Mouse (Mus musculus): ENCODE results near the gene Dhx32. TPM values are rescaled to one million over a fixed set of nuclear protein-coding genes. Genes with fewer than 3 reads are reported as not detected.

The Dhx32 gene
- polyA plus RNA-seq, 1 experiment from 2014 or later = 27.8 TPM

GRCm38 (mm10) chr7:133678716-133679115 lies 103.8 kb downstream of the Dhx32 start:
- no peak overlapping the region for H3K9ac ChIP-seq
- H3K27me3 ChIP-seq = no peaks in the 10 kb centered on the region
- H3K27ac ChIP-seq (replicated peaks) = no peak overlapping the region
- H3K4me1 ChIP-seq (replicated peaks) = no peaks in the 10 kb centered on the region; the same call in 1 of the 2 replicates
- H3K36me3 ChIP-seq = peaks cover 22% of the 10 kb centered on the region
- no peaks in the 10 kb centered on the region for H3K9me3 ChIP-seq
- WGBS = 88% methylated on average over 8 of the region's 8 CpGs
- H3K4me2 ChIP-seq = no peak overlapping the region
- no peak overlapping the region for H3K4me3 ChIP-seq
- no peak for ATAC-seq (ENCODE audit: low read depth)

- peaks cover 49% of the 10 kb centered on the region for H3K36me3 ChIP-seq
- 66% methylated on average over 9 of the region's 9 CpGs for WGBS
- H3K4me1 ChIP-seq (replicated peaks) = no peaks in the 10 kb centered on the region; the same call in 1 of the 2 replicates
- no peak for ATAC-seq (ENCODE audit: low read depth)
- no peaks in the 10 kb centered on the region for H3K27me3 ChIP-seq
- no peaks in the 10 kb centered on the region for H3K9me3 ChIP-seq
- no peak overlapping the region for H3K9ac ChIP-seq
- no peak overlapping the region for H3K27ac ChIP-seq (replicated peaks)
- no peak overlapping the region for H3K4me2 ChIP-seq
- H3K4me3 ChIP-seq = no peak overlapping the region
Observed at GRCm38 (mm10) chr7:133676002-133676401, 106.5 kb downstream of the Dhx32 start.

Other genes with a start within 250 kb of the Dhx32 start
- not detected in 2 replicates for gene Tex36, start 180.6 kb downstream of the Dhx32 start, polyA plus RNA-seq (2015; fragmentation: Nextera tagmentation; extraction: Ambion mirVana)
- gene Edrf1, start 145.2 kb downstream of the Dhx32 start, polyA plus RNA-seq (2015; fragmentation: Nextera tagmentation; extraction: Ambion mirVana) = 16.5 and 20.4 TPM in 2 replicates
- gene Mmp21, start 102.7 kb downstream of the Dhx32 start, polyA plus RNA-seq (2015; fragmentation: Nextera tagmentation; extraction: Ambion mirVana) = not detected in 2 replicates
- gene Bccip, start 73.4 kb downstream of the Dhx32 start, polyA plus RNA-seq (2015; fragmentation: Nextera tagmentation; extraction: Ambion mirVana) = 92.2 and 105 TPM in 2 replicates
- gene Uros, start 72.7 kb downstream of the Dhx32 start, polyA plus RNA-seq (2015; fragmentation: Nextera tagmentation; extraction: Ambion mirVana) = 57.4 and 59.3 TPM in 2 replicates
- 2.4 and 2.9 TPM in 2 replicates for gene Fank1, start 5.9 kb downstream of the Dhx32 start, polyA plus RNA-seq (2015; fragmentation: Nextera tagmentation; extraction: Ambion mirVana)